Mouse (Mus musculus) liver, embryonic 14.5 days (tissue): Measurements from ENCODE around the gene Trim68.

Experiments
- CTCF ChIP-seq: IDR thresholded peaks from 2 replicates; pipeline ENCODE4 v1.5.1; 2016; ENCODE audit warnings: antibody characterized with exemption, low read depth, control low read depth
- EP300 ChIP-seq: IDR thresholded peaks from 2 replicates; pipeline ENCODE4 v1.6.1; 2016; ENCODE audit warnings: antibody characterized with exemption, low read depth

GRCm38 (mm10) chr7:102665378-102665777, 21.7 kb downstream of the Trim68 start:
- TF ChIP-seq CTCF (peak; percentile 31; the same call in 1 of the 2 replicates), EP300 (no peak)
